Mouse (Mus musculus) lung, postnatal 14 days (tissue): ENCODE data around the gene Srek1.

Source experiments
- DNase-seq: peaks from one replicate; pipeline ENCODE4 v3.0.0; 2021

The Srek1 gene

GRCm38 (mm10) chr13:103774119-103774757 lies at the start of gene Srek1:
TSS of gene Srek1 (minus strand) at chr13:103774608.
- DNase-seq = peak; percentile 93

GRCm38 (mm10) chr13:103822270-103822669 lies 47.9 kb upstream of the Srek1 start:
- no peak for DNase-seq

GRCm38 (mm10) chr13:103819377-103819776 lies 45.0 kb upstream of the Srek1 start:
- no peak for DNase-seq

GRCm38 (mm10) chr13:103817935-103818334 lies 43.5 kb upstream of the Srek1 start:
- DNase-seq = no peak

GRCm38 (mm10) chr13:103807464-103807863 lies 33.1 kb upstream of the Srek1 start:
- DNase-seq = no peak

GRCm38 (mm10) chr13:103806210-103806851 lies 31.9 kb upstream of the Srek1 start:
- DNase-seq = no peak

- no peak for DNase-seq
Measured at GRCm38 (mm10) chr13:103803721-103804120, 29.3 kb upstream of the Srek1 start.

GRCm38 (mm10) chr13:103801021-103801420 lies 26.6 kb upstream of the Srek1 start:
- DNase-seq = no peak

- DNase-seq = no peak
Measured at GRCm38 (mm10) chr13:103794688-103795543, 20.5 kb upstream of the Srek1 start.

- DNase-seq = peak; percentile 61
Measured at GRCm38 (mm10) chr13:103779922-103780585, 5.6 kb upstream of the Srek1 start.

GRCm38 (mm10) chr13:103777126-103777525 lies 2.7 kb upstream of the Srek1 start:
- DNase-seq = no peak

- DNase-seq = no peak
Measured at GRCm38 (mm10) chr13:103773407-103774118, 845 bp downstream of the Srek1 start.

- DNase-seq = no peak
Measured at GRCm38 (mm10) chr13:103772917-103773316, 1.5 kb downstream of the Srek1 start.

- no peak for DNase-seq
Measured at GRCm38 (mm10) chr13:103770821-103771220, 3.6 kb downstream of the Srek1 start.

GRCm38 (mm10) chr13:103767935-103768334 lies 6.5 kb downstream of the Srek1 start:
- no peak for DNase-seq

- no peak for DNase-seq
Measured at GRCm38 (mm10) chr13:103763640-103764039, 10.8 kb downstream of the Srek1 start.

GRCm38 (mm10) chr13:103761971-103762370 lies 12.4 kb downstream of the Srek1 start:
- DNase-seq = no peak

GRCm38 (mm10) chr13:103751421-103751820 lies 23.0 kb downstream of the Srek1 start:
- DNase-seq = peak; percentile 54

GRCm38 (mm10) chr13:103745688-103746087 lies 28.7 kb downstream of the Srek1 start:
- no peak for DNase-seq

GRCm38 (mm10) chr13:103745160-103745559 lies 29.2 kb downstream of the Srek1 start:
- DNase-seq = no peak

GRCm38 (mm10) chr13:103735330-103736007 lies 38.9 kb downstream of the Srek1 start:
- no peak for DNase-seq

- DNase-seq = no peak
Measured at GRCm38 (mm10) chr13:103726872-103727271, 47.5 kb downstream of the Srek1 start.
